Comparison of ENCODE assay signal across 8 mouse cellular contexts in genomic region chr9:20651602-20652259, GRCm38 (mm10). TPM values are rescaled to one million over a fixed set of nuclear protein-coding genes. Genes with fewer than 3 reads are reported as not detected.
DNase-seq lines count a peak whose midpoint lies in the region; ATAC-seq lines count a peak whose summit lies in the region.

Gene Pin1 (plus strand): TSS chr9:20652095.

- peak; percentile 96 to 98 for ATAC-seq in hematopoietic stem cell, adult 5-6 weeks (replicated peaks in 1 of 2; ENCODE audit: insufficient read depth in 1 of 2, low FRiP score in 2 of 2, low TSS enrichment in 1 of 2, low read depth in 1 of 2, poor library complexity in 2 of 2, severe bottlenecking in 2 of 2)
- ATAC-seq in lung, embryonic 16.5 days (ENCODE audit: low read depth) = peak; percentile 100

- H3K4me3 ChIP-seq in lung, embryonic 16.5 days (ENCODE audit: low read length) = peak within 1 kb of the TSS; percentile 99

- no peaks in the 10 kb centered on the region for H3K9me3 ChIP-seq in lung, embryonic 16.5 days (ENCODE audit: control insufficient read depth, low read length)

- H3K27ac ChIP-seq in lung, embryonic 16.5 days (ENCODE audit: low read length) = peak within 1 kb of the TSS; percentile 43; the same call in 1 of the 2 replicates

- peak within 1 kb of the TSS; percentile 80 for H3K4me2 ChIP-seq in lung, embryonic 16.5 days (ENCODE audit: low read depth, low read length)

- H3K4me1 ChIP-seq in lung, embryonic 16.5 days (replicated peaks; ENCODE audit: control insufficient read depth, insufficient read depth, low read length) = peaks cover 14% of the 10 kb centered on the region

- WGBS in lung, embryonic 16.5 days = under 1% methylated on average over 45 of the region's 45 CpGs

- no peaks in the 10 kb centered on the region for H3K27me3 ChIP-seq in lung, embryonic 16.5 days (ENCODE audit: control insufficient read depth, insufficient read depth, low read depth, low read length)

- peak; percentile 100 for DNase-seq in MEL-GATA-1-ER (ENCODE audit: extremely low read depth, low read depth)
- peak; percentile 98 for DNase-seq in cerebellum, adult 8-10 months
- peak; percentile 99 for DNase-seq in forelimb bud, embryonic 11.5 days (ENCODE audit: low read depth, low spot score)
- DNase-seq in layer of hippocampus, adult 9-10 months (ENCODE audit: low spot score) = peak; percentile 99
- DNase-seq in ovary, postnatal 10 days (ENCODE audit: low spot score) = peak; percentile 86
- DNase-seq in thymus, postnatal 10 days (ENCODE audit: low spot score in 2 of 2) = peak; percentile 93 to 98

- H3K36me3 ChIP-seq in lung, embryonic 16.5 days (ENCODE audit: control insufficient read depth, insufficient read depth, low read length) = peaks cover 22% of the 10 kb centered on the region

- peak within 1 kb of the TSS; percentile 96 for H3K9ac ChIP-seq in lung, embryonic 16.5 days (ENCODE audit: low read length)

RNA-seq across cellular contexts. Expression of gene Pin1, which starts in this region (rescaled TPM):
- 8.9 and 13.4 TPM in 2 replicates for total RNA-seq in hematopoietic stem cell, adult 5-6 weeks (2017)
- 47.4 and 50.3 TPM in 2 replicates for polyA plus RNA-seq in lung, embryonic 16.5 days (2015; fragmentation: Nextera tagmentation; extraction: Ambion mirVana)

Comparison
In these comparisons a context has a peak if more than half of its experiments do, and no peak if none do; other contexts are left out.
1. Peak in every context shown above with its lines: DNase-seq, ATAC-seq, H3K4me3 ChIP-seq and H3K27ac ChIP-seq.